In genomic region chr2:38045286-38045685, GRCm38 (mm10) we compare ENCODE assay signal across 21 mouse cellular contexts.
DNase-seq lines count a peak whose midpoint lies in the region; ATAC-seq and TF ChIP-seq lines count a peak whose summit lies in the region.
"Had no signal": no experiment of that assay in that cellular context is flagged by ENCODE, and none has a peak within 500 bp of the region (broad histone marks: within the 10 kb centered on the region; RNA-seq: fewer than 3 reads in every experiment).

No protein-coding gene starts in this region.

- no peak for TF ChIP-seq CTCF in liver, adult 2 months (IDR thresholded peaks at IDR 0.05; ENCODE audit: low read depth, low read length)
- TF ChIP-seq CTCF in liver, postnatal 0 days (IDR thresholded peaks at IDR 0.05; ENCODE audit: low read depth): no peak

- H3K79me2 ChIP-seq in liver, adult 2 months (ENCODE audit: control insufficient read depth, insufficient read depth, low read length): no peaks in the 10 kb centered on the region

- no peak for ATAC-seq in heart, embryonic 11.5 days (replicated peaks; ENCODE audit: insufficient number of reproducible peaks, low FRiP score, low TSS enrichment)
- no peak for ATAC-seq in liver, embryonic 11.5 days (replicated peaks; ENCODE audit: low FRiP score)
- ATAC-seq in liver, postnatal 0 days: peak; percentile 48
- ATAC-seq in liver, embryonic 12.5 days: no peak
- ATAC-seq: activated CD4-positive, CD25-positive, alpha-beta regulatory T cell, adult 4 months; CD4-positive, CD25-positive, alpha-beta regulatory T cell, adult 4 months; Patski had no signal

- no peaks in the 10 kb centered on the region for H3K36me3 ChIP-seq in heart, embryonic 11.5 days (ENCODE audit: control insufficient read depth, insufficient read depth, low read length)
- H3K36me3 ChIP-seq in liver, adult 2 months (ENCODE audit: control insufficient read depth, insufficient read depth, low read length): no peaks in the 10 kb centered on the region; the same call in 1 of the 2 replicates
- no peaks in the 10 kb centered on the region for H3K36me3 ChIP-seq in liver, embryonic 11.5 days (ENCODE audit: control insufficient read depth, insufficient read depth, low read length)
- H3K36me3 ChIP-seq in liver, postnatal 0 days (replicated peaks; ENCODE audit: insufficient read depth, low read length): no peaks in the 10 kb centered on the region
- H3K36me3 ChIP-seq in liver, embryonic 12.5 days: no peaks in the 10 kb centered on the region

- no peak overlapping the region for H3K9ac ChIP-seq in heart, embryonic 11.5 days (ENCODE audit: low read depth, low read length)
- no peak overlapping the region for H3K9ac ChIP-seq in liver, adult 2 months (ENCODE audit: low read depth, low read length)
- no peak overlapping the region for H3K9ac ChIP-seq in liver, embryonic 11.5 days (ENCODE audit: low read depth, low read length)
- H3K9ac ChIP-seq in liver, postnatal 0 days (replicated peaks): no peak overlapping the region
- H3K9ac ChIP-seq in liver, embryonic 12.5 days: no peak overlapping the region

- TF ChIP-seq POLR2A in liver, adult 2 months (IDR thresholded peaks at IDR 0.05; ENCODE audit: extremely low read depth, insufficient read depth, low read length): no peak

- H3K4me1 ChIP-seq in heart, embryonic 11.5 days (ENCODE audit: control insufficient read depth, insufficient read depth, low read length): no peaks in the 10 kb centered on the region
- H3K4me1 ChIP-seq in liver, adult 2 months (ENCODE audit: control insufficient read depth, insufficient read depth, low read length): peaks cover 2% of the 10 kb centered on the region; the same call in 1 of the 2 replicates
- no peaks in the 10 kb centered on the region for H3K4me1 ChIP-seq in liver, embryonic 11.5 days (replicated peaks; ENCODE audit: control insufficient read depth, insufficient read depth, low read length)
- H3K4me1 ChIP-seq in liver, postnatal 0 days (ENCODE audit: insufficient read depth): no peaks in the 10 kb centered on the region
- 0 out of 2 replicates have a peak, but pooled peaks cover 3% of the 10 kb centered on the region for H3K4me1 ChIP-seq in liver, embryonic 12.5 days

- no peak for TF ChIP-seq EP300 in liver, postnatal 0 days (IDR thresholded peaks at IDR 0.05; ENCODE audit: low read depth)

- H3K27ac ChIP-seq in heart, embryonic 11.5 days (ENCODE audit: low read depth, low read length): no peak overlapping the region
- no peak overlapping the region for H3K27ac ChIP-seq in liver, adult 2 months (replicated peaks; ENCODE audit: insufficient read depth, low read depth, low read length)
- H3K27ac ChIP-seq in liver, embryonic 11.5 days (ENCODE audit: low read depth, low read length): no peak overlapping the region
- H3K27ac ChIP-seq in liver, postnatal 0 days (ENCODE audit: low read depth): no peak overlapping the region
- H3K27ac ChIP-seq in liver, embryonic 12.5 days: no peak overlapping the region

- H3K4me2 ChIP-seq in heart, embryonic 11.5 days: no peak overlapping the region
- no peak overlapping the region for H3K4me2 ChIP-seq in liver, embryonic 11.5 days
- H3K4me2 ChIP-seq in liver, postnatal 0 days (ENCODE audit: low read depth, low read length): no peak overlapping the region
- H3K4me2 ChIP-seq in liver, embryonic 12.5 days: no peak overlapping the region

- H3K9me3 ChIP-seq in heart, embryonic 11.5 days (replicated peaks; ENCODE audit: control insufficient read depth, low read length): no peaks in the 10 kb centered on the region
- no peaks in the 10 kb centered on the region for H3K9me3 ChIP-seq in liver, embryonic 11.5 days (ENCODE audit: control insufficient read depth, low read length)
- no peaks in the 10 kb centered on the region for H3K9me3 ChIP-seq in liver, postnatal 0 days (ENCODE audit: low read length)
- H3K9me3 ChIP-seq in liver, embryonic 12.5 days (replicated peaks): no peaks in the 10 kb centered on the region
- H3K9me3 ChIP-seq: G1E had no signal

- no peak overlapping the region for H3K4me3 ChIP-seq in heart, embryonic 11.5 days (ENCODE audit: low read depth, low read length)
- H3K4me3 ChIP-seq in liver, adult 2 months (ENCODE audit: insufficient read depth, low read depth, low read length): no peak overlapping the region
- no peak overlapping the region for H3K4me3 ChIP-seq in liver, embryonic 11.5 days (ENCODE audit: low read depth, low read length)
- no peak overlapping the region for H3K4me3 ChIP-seq in liver, postnatal 0 days (ENCODE audit: low read depth, low read length)
- H3K4me3 ChIP-seq in liver, embryonic 12.5 days: no peak overlapping the region

- peak; percentile 82 for DNase-seq in heart, adult 11 months
- DNase-seq in liver, adult 2 months (ENCODE audit: extremely low read depth, low read depth, low spot score): peak; percentile 58
- no peak for DNase-seq in liver, embryonic 11.5 days (ENCODE audit: low spot score)
- no peak for DNase-seq in liver, postnatal 0 days
- DNase-seq: adrenal gland, adult 2 months; adrenal gland, adult 8-10 months; adrenal gland, postnatal 10 days; adrenal gland, postnatal 14 days; adrenal gland, postnatal 25 days; adrenal gland, postnatal 36 days; B cell, adult 2 months; cerebellum, adult 11 months; cerebellum, adult 11-12 months; cerebellum, adult 18-20 months had no signal

- 87% methylated on average over 4 of the region's 4 CpGs for WGBS in heart, embryonic 11.5 days (ENCODE audit: insufficient replicate concordance)
- 23% methylated on average over 4 of the region's 4 CpGs for WGBS in liver, adult 2 months
- 85% methylated on average over 4 of the region's 4 CpGs for WGBS in liver, embryonic 11.5 days
- WGBS in liver, postnatal 0 days (ENCODE audit: insufficient replicate concordance): 73% methylated on average over 4 of the region's 4 CpGs
- 78% methylated on average over 4 of the region's 4 CpGs for WGBS in liver, embryonic 12.5 days (ENCODE audit: insufficient replicate concordance)

- no peaks in the 10 kb centered on the region for H3K27me3 ChIP-seq in heart, embryonic 11.5 days (ENCODE audit: control insufficient read depth, insufficient read depth, low read length)
- H3K27me3 ChIP-seq in liver, adult 2 months (ENCODE audit: control insufficient read depth, insufficient read depth, low read length): no peaks in the 10 kb centered on the region
- no peaks in the 10 kb centered on the region for H3K27me3 ChIP-seq in liver, embryonic 11.5 days (replicated peaks; ENCODE audit: control insufficient read depth, insufficient read depth, low read length)
- no peaks in the 10 kb centered on the region for H3K27me3 ChIP-seq in liver, postnatal 0 days (ENCODE audit: insufficient read depth, low read length)
- H3K27me3 ChIP-seq in liver, embryonic 12.5 days (replicated peaks): no peaks in the 10 kb centered on the region
- H3K27me3 ChIP-seq: CH12.LX, Patski had no signal

Comparison
In these comparisons a context has a peak if more than half of its experiments do, and no peak if none do; other contexts are left out.
1. DNase-seq: peak in heart, adult 11 months (single experiment) and liver, adult 2 months (single experiment); none in liver, embryonic 11.5 days (single experiment) and liver, postnatal 0 days (single experiment).